Mouse (Mus musculus): ENCODE measurements around the gene Satb2.
"Not testable (repeated sequence)": the region's sequence is repeated elsewhere in the genome, so short reads cannot be mapped to it uniquely, and the experiment has no call there.

Gene Satb2

GRCm38 (mm10) chr1:56832738-56833137 lies 145.7 kb downstream of the Satb2 start:
- DNase-seq = no peak

- no peak for DNase-seq
Observed at GRCm38 (mm10) chr1:56822735-56823134, 155.7 kb downstream of the Satb2 start.

DNA sequence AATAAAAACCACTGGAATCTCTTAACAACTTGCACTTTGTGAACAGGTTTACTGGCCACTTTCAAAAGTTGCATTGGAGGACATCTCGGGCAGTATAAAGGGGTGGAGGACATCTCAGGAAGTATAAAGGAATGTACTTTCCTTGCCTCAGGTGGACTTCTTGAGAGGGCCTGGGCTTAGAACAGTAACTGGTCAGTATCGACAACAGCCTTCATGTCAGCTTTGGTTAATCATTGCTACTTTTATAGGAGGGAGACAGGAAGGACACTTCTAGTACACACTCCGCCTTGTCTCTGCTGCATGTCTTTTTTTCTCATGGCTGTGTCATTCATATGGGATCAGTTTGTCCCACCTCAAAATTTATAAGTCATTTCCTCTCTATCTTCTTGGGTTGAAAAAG lies 156.4 kb downstream of the Satb2 start:
- no peak for DNase-seq

DNA sequence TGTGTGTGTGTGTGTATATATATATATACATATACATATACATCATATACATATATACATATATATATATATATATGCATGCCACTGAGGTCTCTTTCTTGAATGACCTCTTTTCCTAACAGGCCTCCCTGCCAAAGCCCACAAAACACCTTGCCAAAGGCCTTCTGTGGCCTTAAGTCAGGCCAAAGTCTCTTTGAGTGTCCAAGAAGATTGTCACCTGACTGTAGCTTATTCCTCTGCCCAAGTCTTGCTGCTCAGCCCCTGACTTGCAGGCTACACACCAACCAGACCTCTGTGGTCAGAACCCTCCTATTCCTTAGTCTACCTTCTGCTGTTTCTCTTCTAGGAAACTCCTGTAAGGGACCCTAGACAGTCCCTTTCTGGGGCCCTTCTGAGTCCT lies 164.9 kb downstream of the Satb2 start:
- DNase-seq = no peak

DNA sequence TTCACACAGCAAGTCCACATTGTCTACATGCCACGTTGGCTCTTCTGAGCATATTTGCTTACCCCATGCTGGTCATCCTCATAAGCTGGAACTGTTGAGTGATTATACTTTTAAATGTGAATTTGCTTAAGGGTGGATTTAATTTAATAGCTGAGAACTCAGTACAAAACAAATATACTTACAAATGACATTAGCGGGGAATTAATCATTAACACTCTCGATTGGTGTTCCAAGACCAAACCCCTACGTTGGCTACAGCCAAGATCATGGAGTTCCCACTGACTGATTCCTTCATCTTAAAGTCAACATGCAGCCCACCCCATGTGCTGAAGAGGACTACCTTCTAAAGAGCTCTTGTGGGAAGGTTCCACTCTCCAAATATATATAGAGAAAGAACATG lies 165.5 kb downstream of the Satb2 start:
- no peak for DNase-seq

DNA sequence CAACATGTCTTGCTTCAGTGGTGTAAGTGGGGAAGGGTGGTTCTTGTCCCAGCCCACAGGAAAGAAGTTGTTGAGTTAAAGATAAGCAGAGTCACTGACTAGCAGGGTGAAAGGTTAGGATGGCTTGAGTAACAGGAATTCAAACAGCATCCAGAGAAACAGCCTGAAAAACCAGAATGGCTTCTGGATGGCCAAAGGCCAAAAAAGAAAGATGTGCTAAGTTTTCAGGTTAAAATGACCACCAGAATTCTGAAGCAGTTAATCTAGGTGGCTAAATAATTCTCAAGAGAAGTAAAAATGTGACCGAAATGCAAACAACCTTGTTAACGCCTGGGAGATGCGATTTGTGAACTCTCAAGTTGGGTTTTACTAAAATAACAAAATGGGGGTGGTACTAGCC lies 167.0 kb downstream of the Satb2 start:
- no peak for DNase-seq

GRCm38 (mm10) chr1:56806006-56806405 lies 172.4 kb downstream of the Satb2 start:
- DNase-seq = no peak

- DNase-seq = no peak
Observed at GRCm38 (mm10) chr1:56800611-56801010, 177.8 kb downstream of the Satb2 start.

DNA sequence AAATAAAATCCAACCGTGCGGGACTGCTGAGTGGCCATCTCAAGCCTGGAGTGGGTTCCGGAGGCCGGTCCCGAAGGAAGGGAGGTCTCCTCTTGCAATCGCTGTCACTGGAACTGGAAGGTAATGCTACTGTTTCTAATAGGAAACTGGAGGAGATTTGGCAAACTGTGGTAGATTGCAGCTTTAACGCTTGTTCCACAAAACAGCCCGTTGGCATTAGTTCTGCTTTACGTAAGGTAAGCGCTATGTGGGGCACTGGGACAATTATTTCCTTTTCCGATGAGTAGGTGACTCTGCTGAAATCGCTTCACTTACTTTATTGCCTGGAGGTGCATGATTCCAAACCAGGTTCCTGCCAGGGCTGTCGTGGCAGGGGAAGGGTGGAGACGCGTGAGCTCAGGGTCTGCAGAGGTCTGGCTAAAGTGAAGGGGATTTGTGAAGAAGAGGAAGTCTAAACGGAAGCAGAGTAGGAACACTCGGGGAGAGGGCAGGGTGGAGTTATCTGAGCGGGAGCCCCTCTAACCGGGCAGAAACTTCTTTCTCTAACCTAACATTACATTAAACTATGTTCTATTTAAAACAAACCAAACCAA lies 183.3 kb downstream of the Satb2 start:
- no peak for DNase-seq

DNA sequence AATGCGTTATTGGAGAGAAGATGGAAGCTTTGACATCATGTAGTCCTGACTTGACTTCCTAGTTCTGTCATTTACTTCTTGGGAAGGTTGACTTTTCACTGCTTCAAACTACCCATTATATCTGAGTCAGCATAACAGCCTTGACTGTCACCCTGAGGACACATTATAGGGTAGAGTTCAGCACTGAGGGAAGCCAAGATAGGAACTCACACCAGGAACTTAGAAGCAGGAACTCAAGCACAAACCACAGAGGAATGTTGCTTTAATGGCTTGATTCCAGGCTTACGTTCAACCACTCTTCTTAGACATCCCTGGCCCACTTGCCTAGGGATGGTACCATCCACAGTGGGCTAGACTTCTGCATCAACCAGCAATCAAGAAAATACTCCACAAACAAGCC lies 188.8 kb downstream of the Satb2 start:
- DNase-seq = no peak

- DNase-seq = not testable (repeated sequence)
Observed at GRCm38 (mm10) chr1:56782139-56782538, 196.3 kb downstream of the Satb2 start.

DNA sequence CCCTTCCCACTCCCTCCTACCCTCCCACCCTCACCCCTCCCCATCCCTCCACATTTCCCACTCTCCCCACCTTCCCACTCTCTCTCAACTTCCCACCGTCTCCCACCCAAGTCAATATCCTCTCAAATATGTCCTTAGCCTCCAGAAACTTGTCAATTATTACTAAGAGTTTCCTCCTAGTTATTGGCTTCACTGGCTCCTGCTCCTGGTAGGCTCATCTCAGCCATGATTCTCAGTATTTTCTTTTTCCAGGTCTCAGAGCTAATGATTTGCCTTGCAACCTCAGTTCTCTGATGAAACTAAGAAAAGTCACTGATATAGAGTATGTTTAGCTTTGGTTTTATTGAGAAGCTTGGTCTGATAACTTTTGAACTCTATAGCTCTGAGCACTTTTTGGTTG lies 214.2 kb downstream of the Satb2 start:
- DNase-seq = no peak

DNA sequence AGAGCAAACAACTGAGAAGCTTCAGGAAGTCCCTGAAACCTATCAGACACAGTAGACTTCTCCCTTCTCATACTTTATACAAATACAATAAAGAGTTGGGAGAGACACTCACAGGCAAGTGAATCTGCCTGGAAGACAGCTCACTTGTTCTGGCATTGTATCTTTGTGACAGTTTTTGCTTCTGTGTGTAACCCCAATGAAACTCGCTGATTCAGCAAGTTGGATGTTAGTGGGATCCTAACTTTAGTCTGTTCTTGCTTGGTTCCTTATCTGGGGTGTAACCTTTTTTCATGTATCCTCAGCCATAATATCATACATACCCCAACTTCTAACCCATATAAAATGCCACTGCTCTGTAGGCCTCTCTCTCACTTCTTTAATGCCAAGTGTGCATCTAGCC lies 216.9 kb downstream of the Satb2 start:
- no peak for DNase-seq

DNA sequence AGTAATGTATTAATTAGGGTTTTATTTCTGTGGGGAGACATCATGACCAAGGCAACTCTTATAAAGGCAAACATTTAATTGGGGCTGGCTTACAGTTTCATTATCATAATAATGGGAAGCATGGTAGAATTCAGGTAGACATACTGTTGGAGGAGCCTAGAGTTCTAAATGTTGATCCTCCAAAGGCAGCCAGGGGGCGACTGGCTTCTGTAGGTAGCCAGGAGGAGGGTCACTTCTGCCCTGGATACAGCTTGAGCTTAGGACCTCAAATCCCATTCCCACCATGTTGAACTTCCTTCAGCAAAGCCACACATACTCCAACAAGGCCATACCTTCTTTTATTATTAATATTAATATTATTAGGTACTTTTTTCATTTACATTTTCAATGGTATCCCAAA lies 225.2 kb downstream of the Satb2 start:
- no peak for DNase-seq

DNA sequence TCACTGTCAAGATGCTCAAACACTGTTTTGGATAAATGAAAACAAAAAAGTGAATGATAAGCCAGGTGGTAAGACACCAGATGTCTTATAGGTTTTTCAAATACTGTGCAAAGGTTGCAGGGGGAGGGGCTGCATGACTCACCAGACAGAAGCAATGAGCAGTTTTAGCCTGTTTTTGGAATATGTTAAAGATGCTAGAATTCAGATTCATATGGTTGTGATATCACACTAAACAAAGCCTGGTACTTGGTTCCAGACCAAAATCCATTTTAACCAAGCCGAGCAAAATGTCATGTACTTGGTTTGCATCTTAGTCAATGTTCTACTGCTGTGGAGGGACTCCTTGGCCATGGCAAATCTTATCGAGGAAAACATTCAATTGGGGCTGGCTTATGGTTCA lies 227.8 kb downstream of the Satb2 start:
- no peak for DNase-seq

DNA sequence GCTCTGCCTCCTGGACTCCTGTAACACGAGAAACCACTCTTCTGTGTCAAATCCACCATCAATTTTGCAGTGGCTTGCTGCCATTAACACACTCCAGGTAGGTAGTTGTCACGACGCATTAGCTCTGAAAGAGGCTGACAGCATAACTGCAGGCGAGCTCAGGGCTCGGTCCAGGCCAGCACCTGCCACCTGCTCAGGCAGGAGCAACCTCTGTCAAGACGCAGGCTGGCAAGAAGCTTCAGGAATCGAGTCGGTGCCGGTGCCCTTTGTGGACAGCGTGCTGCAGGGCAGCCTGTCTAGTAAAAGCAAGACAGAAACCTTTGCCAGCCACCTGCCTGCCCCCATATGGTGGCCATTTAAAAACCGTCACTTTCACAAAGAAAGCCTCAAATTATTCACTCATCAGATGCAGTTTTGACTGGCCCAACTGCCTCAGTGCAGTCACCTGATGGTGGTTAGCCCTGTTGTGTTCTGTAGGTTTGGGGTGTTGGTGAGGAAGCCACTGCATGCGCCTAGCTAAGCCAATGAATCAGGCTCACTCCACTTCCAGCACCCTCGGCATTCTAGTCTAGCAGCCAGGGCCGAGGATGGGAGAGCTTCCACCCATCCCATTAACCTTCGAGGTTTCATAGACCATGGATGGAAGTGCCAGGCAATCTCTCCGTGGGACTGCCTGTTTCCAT lies 228.7 kb downstream of the Satb2 start:
- DNase-seq = peak; percentile 24 to 31

GRCm38 (mm10) chr1:56748876-56749493 lies 229.5 kb downstream of the Satb2 start:
- no peak for DNase-seq
